Mouse (Mus musculus): Measurements from ENCODE around the gene Tgfa.

DNA sequence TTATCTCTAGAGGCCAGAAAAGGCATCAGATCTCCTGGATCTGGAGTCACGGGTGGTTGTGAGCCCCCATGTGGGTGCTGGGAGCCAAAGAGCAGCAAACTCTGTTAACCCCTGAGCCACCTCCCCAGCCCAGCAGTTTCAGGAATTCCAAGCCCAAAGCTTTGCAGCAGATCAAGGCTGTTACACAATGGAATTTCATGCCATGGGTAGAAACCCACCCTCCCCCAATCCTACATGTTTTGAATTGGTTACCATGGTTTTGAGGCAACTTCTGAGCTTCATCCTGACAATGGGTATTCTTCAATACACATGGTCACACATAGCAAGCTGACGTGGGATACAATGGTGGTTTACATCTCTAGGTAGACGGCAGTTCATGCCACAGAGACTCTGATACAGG is 49.8 kb downstream of the Tgfa start:
- no peak for TF ChIP-seq MYOD1 (IDR thresholded peaks at IDR 0.05; ENCODE audit: control insufficient read depth in 1 of 3, insufficient read length in 2 of 3, low read depth in 2 of 3)
- TF ChIP-seq POLR2A (IDR thresholded peaks at IDR 0.05; ENCODE audit: insufficient read length, low read depth) = no peak
- TF ChIP-seq POLR2AphosphoS2 (IDR thresholded peaks at IDR 0.05; ENCODE audit: insufficient read length, low read depth) = no peak
- TF ChIP-seq TCF12 (IDR thresholded peaks at IDR 0.05; ENCODE audit: insufficient read depth, poor library complexity, severe bottlenecking) = no peak
- no peak for TF ChIP-seq E2F4 (IDR thresholded peaks at IDR 0.05; ENCODE audit: insufficient read depth)
- no peak for TF ChIP-seq TCF3 (IDR thresholded peaks at IDR 0.05; ENCODE audit: insufficient read length, low read depth)
- no peak for TF ChIP-seq MAX (IDR thresholded peaks at IDR 0.05; ENCODE audit: low read depth)
- no peak for TF ChIP-seq SRF (IDR thresholded peaks at IDR 0.05; ENCODE audit: control insufficient read depth, insufficient read length, low read depth)
